Mouse (Mus musculus) midbrain, embryonic 14.5 days (tissue): Measurements from ENCODE around the gene Gm9922. TPM values are rescaled to one million over a fixed set of nuclear protein-coding genes. Genes with fewer than 3 reads are reported as not detected.

Experiments used
- ATAC-seq: fragments of 200-750 bp; cut with Nextera tagmentation; 2 replicates; pipeline ENCODE4 v1.8.0; 2017; ENCODE audit warnings: moderate number of reproducible peaks, moderate library complexity; ENCODE audit not compliant: low FRiP score, low TSS enrichment
- DNase-seq: peaks from one replicate; pipeline ENCODE4 v3.0.0-alpha.2; 2015
- H3K27ac ChIP-seq: fragments of 300-500 bp; sonication (generic); replicated peaks from 2 replicates; pipeline ENCODE4 v1.5.1; 2014; ENCODE audit warnings: mild to moderate bottlenecking, low read depth, low read length, moderate library complexity
- H3K27me3 ChIP-seq: fragments of 300-500 bp; sonication (generic); 2 replicates; pipeline ENCODE4 v1.6.1; 2014; ENCODE audit warnings: low read length, control low read depth, mixed read lengths; ENCODE audit not compliant: control insufficient read depth, insufficient read depth
- H3K36me3 ChIP-seq: fragments of 300-500 bp; sonication (generic); 2 replicates; pipeline ENCODE4 v1.6.1; 2014; ENCODE audit warnings: low read length, control low read depth; ENCODE audit not compliant: control insufficient read depth, insufficient read depth
- H3K4me1 ChIP-seq: fragments of 300-500 bp; sonication (generic); 2 replicates; pipeline ENCODE4 v1.6.1; 2014; ENCODE audit warnings: mild to moderate bottlenecking, antibody characterized with exemption, low read length, control low read depth; ENCODE audit not compliant: control insufficient read depth, insufficient read depth
- H3K4me2 ChIP-seq: fragments of 300-500 bp; sonication (generic); 2 replicates; pipeline ENCODE4 v1.6.1; 2014; ENCODE audit warnings: mild to moderate bottlenecking, low read length, moderate library complexity
- H3K4me3 ChIP-seq: fragments of 300-500 bp; sonication (generic); replicated peaks from 2 replicates; pipeline ENCODE4 v1.5.1; 2014; ENCODE audit warnings: low read depth, low read length
- H3K9ac ChIP-seq: fragments of 300-500 bp; sonication (generic); replicated peaks from 2 replicates; pipeline ENCODE4 v1.6.1; 2014; ENCODE audit warnings: mild to moderate bottlenecking, low read length, moderate library complexity
- H3K9me3 ChIP-seq: fragments of 300-500 bp; sonication (generic); 2 replicates; pipeline ENCODE4 v1.6.1; 2016; ENCODE audit warnings: low read length, control low read depth, mixed read lengths; ENCODE audit not compliant: control insufficient read depth
- WGBS: fragments of 180-500 bp; shearing (Covaris S2); extraction: QIAGEN DNeasy Blood & Tissue Kit; methylation state at CpG from one replicate; pipeline ENCODE4 v1.1.7; 2014; 5-methylcytosine and 5-hydroxymethylcytosine counted together
- polyA plus RNA-seq: library from polyadenylated mRNA; unstranded; fragments of >200 nt; fragmentation: Nextera tagmentation; extraction: Ambion mirVana; gene quantifications from 2 replicates; pipeline ENCODE4 v1.2.1, GENCODE M21; 2014

Gm9922 gene
- polyA plus RNA-seq, 1 experiment from 2014 or later, result not detected

- Histone ChIP-seq H3K27me3 (no peaks in the 10 kb centered on the region), H3K9ac (no peak overlapping the region), H3K9me3 (no peaks in the 10 kb centered on the region), H3K4me1 (no peaks in the 10 kb centered on the region), H3K27ac (no peak overlapping the region), H3K4me3 (no peak overlapping the region), H3K4me2 (no peak overlapping the region), H3K36me3 (no peaks in the 10 kb centered on the region)
- no peak for ATAC-seq
- DNase-seq, result no peak
- WGBS, result 43% methylated on average over 2 of the region's 2 CpGs
These were observed 15.2 kb downstream of the Gm9922 start for GRCm38 (mm10) chr14:101714414-101714813.

- 96% methylated on average over 5 of the region's 5 CpGs for WGBS
- Histone ChIP-seq H3K4me3 (no peak overlapping the region), H3K4me1 (no peaks in the 10 kb centered on the region), H3K9ac (no peak overlapping the region), H3K9me3 (no peaks in the 10 kb centered on the region), H3K27me3 (no peaks in the 10 kb centered on the region), H3K27ac (no peak overlapping the region), H3K4me2 (no peak overlapping the region), H3K36me3 (no peaks in the 10 kb centered on the region)
- DNase-seq, result no peak
- ATAC-seq, result no peak
These were observed 22.5 kb downstream of the Gm9922 start for GRCm38 (mm10) chr14:101707088-101707487.

GRCm38 (mm10) chr14:101704479-101704878, 25.1 kb downstream of the Gm9922 start:
- Histone ChIP-seq H3K4me2 (no peak overlapping the region), H3K36me3 (no peaks in the 10 kb centered on the region), H3K4me3 (no peak overlapping the region), H3K27me3 (no peaks in the 10 kb centered on the region), H3K4me1 (no peaks in the 10 kb centered on the region), H3K9ac (no peak overlapping the region), H3K27ac (no peak overlapping the region), H3K9me3 (no peaks in the 10 kb centered on the region)
- 78% methylated on average over 4 of the region's 4 CpGs for WGBS
- no peak for ATAC-seq
- no peak for DNase-seq

GRCm38 (mm10) chr14:101688406-101688805, 41.2 kb downstream of the Gm9922 start:
- no peak overlapping the region for H3K4me3 ChIP-seq
- H3K36me3 ChIP-seq, result peaks cover 15% of the 10 kb centered on the region
- DNase-seq, result no peak
- H3K4me2 ChIP-seq, result no peak overlapping the region
- H3K9ac ChIP-seq, result no peak overlapping the region
- H3K27me3 ChIP-seq, result no peaks in the 10 kb centered on the region
- no peaks in the 10 kb centered on the region for H3K4me1 ChIP-seq
- ATAC-seq, result no peak
- no peak overlapping the region for H3K27ac ChIP-seq
- no peaks in the 10 kb centered on the region for H3K9me3 ChIP-seq
- 75% methylated on average over 2 of the region's 2 CpGs for WGBS

GRCm38 (mm10) chr14:101687696-101688095, 41.9 kb downstream of the Gm9922 start:
- Histone ChIP-seq H3K4me2 (no peak overlapping the region), H3K36me3 (peaks cover 11% of the 10 kb centered on the region), H3K27ac (no peak overlapping the region), H3K9ac (no peak overlapping the region), H3K27me3 (no peaks in the 10 kb centered on the region), H3K4me1 (no peaks in the 10 kb centered on the region), H3K9me3 (no peaks in the 10 kb centered on the region), H3K4me3 (no peak overlapping the region)
- no peak for ATAC-seq
- 91% methylated on average over 6 of the region's 6 CpGs for WGBS
- no peak for DNase-seq

Other genes with a start within 250 kb of the Gm9922 start
- 7.1 and 8.9 TPM in 2 replicates for gene Tbc1d4, start 120.6 kb downstream of the Gm9922 start, polyA plus RNA-seq
- 95.8 and 97.2 TPM in 2 replicates for gene Commd6, start 89.1 kb downstream of the Gm9922 start, polyA plus RNA-seq
- 294 and 335 TPM in 2 replicates for gene Uchl3, start 75.8 kb downstream of the Gm9922 start, polyA plus RNA-seq
- gene Lmo7, start 143 bp upstream of the Gm9922 start, polyA plus RNA-seq, result 1.2 and 1.7 TPM in 2 replicates